Mouse (Mus musculus): ENCODE data around the gene Cyp2j9.
"Not testable (repeated sequence)": the region's sequence is repeated elsewhere in the genome, so short reads cannot be mapped to it uniquely, and the experiment has no call there.

Gene Cyp2j9

GRCm38 (mm10) chr4:96590911-96591790 is at the start of gene Cyp2j9:
TSS of gene Cyp2j9 (minus strand) at chr4:96591578.
- DNase-seq (ENCODE audit: low read depth) = no peak

- no peak for DNase-seq (ENCODE audit: low read depth)
Measured at GRCm38 (mm10) chr4:96635455-96635854, 44.1 kb upstream of the Cyp2j9 start.

DNA sequence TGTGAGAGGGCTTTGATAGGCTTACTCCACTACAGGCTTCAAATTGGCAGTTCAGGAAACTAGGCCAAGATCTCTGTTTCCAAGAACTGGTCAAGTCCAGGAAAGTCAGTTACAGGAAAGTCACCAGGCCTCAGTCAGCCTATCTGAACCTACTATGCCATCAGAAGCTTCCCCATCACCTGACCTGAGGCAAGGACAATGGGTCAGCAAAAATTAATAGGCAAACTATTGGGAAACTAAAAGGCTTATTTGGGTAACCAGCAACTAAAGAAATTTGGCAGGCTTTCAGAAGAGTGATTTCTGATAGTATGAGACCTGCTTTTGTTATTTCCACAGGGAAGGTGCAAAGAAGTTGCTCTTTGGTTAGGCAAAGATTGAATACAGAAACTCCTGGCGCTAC is 31.1 kb upstream of the Cyp2j9 start:
- DNase-seq (ENCODE audit: low read depth) = no peak

DNA sequence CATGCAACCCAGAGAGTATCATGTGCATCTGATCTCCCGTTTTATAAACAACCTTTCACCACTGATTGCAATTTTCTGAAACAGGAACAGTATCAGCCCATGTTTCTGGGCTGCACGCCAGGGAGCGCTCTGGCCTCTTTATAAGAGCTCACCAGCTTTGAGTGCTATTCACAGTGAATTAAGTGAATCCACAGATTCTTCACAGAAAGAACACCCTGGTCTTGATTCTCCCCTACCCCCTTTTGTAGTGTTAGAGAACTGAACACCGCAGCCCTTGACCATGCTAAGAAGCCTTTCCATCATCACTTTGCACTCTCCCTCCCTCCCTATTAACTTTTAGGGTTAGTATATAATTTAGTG is 393 bp upstream of the Cyp2j9 start:
- no peak for DNase-seq (ENCODE audit: low read depth)

DNA sequence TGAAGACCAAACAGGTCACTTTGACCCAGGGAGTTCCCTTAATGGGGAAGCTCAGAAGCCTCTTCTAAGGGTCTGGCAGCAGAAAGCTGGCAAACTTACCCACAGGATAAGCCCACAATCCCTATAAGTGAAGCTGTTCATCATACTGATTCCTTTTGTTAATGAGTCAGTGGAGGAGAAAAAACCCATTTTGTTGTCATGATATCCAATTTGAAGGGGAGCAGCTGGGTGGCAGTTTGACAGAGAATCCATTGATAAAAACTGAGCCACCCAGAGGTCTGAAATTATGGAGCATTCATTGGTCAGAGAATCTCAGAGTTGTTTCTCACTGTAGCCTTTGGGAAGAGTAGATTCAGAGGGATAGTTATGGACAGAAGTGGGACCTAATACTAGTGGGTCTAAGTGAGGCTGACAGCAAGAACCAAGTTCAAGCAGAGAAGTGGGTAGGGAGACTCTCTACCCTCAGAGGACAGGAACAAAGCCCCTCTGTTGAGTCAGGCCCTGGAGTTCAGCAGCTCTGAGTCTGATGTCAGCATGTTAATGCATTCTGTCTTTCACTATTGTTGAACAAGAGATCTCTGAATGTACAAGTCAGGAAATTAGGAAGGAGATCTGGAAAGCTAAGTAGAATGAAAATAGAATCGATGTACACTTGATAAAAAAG is 9.8 kb downstream of the Cyp2j9 start:
- no peak for DNase-seq (ENCODE audit: low read depth)

GRCm38 (mm10) chr4:96580351-96580750 is 11.0 kb downstream of the Cyp2j9 start:
- not testable (repeated sequence) for DNase-seq (ENCODE audit: low read depth)

DNA sequence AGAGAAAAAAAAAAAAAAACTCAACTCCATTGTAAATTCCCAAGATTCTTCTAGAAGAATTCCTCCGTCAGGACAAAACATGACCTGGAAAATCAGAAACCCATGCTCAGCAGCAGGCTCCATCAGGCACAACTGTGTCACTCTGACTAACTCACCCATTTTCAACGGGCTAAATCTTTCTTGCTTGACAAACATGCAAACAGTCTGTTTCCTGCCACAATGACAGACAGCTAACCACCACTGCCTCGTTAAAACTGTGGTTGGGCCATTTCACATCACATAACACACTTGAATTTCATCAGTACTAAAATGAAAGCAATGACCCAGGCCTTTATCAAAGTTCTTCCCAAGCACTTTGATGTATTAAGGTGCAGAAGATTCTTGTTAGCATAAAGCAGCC is 21.9 kb downstream of the Cyp2j9 start:
- no peak for DNase-seq (ENCODE audit: low read depth)

DNA sequence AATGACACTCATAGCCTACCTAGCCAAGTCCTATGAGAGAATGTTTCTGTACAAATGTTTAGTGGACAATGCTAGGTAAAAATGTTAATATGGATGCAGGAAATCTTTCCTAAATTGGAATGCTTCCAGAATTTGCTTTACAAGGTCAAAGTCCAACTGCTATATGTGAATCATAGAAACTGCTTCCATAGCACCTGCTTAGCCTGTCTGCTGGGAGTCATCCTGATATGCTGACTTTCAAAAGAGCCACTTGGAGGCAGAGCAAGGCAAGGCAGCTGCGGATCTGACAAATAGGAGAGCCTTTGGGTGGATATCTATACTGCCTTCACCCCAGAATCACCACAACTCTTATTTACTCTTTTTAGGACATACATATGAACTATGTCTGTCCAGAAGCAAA is 23.4 kb downstream of the Cyp2j9 start:
- DNase-seq (ENCODE audit: low read depth) = no peak

- no peak for DNase-seq (ENCODE audit: low read depth)
Measured at GRCm38 (mm10) chr4:96565808-96566207, 25.6 kb downstream of the Cyp2j9 start.

- DNase-seq (ENCODE audit: low read depth) = no peak
Measured at GRCm38 (mm10) chr4:96560464-96560863, 30.9 kb downstream of the Cyp2j9 start.

GRCm38 (mm10) chr4:96559781-96560180 is 31.6 kb downstream of the Cyp2j9 start:
- no peak for DNase-seq (ENCODE audit: low read depth)

DNA sequence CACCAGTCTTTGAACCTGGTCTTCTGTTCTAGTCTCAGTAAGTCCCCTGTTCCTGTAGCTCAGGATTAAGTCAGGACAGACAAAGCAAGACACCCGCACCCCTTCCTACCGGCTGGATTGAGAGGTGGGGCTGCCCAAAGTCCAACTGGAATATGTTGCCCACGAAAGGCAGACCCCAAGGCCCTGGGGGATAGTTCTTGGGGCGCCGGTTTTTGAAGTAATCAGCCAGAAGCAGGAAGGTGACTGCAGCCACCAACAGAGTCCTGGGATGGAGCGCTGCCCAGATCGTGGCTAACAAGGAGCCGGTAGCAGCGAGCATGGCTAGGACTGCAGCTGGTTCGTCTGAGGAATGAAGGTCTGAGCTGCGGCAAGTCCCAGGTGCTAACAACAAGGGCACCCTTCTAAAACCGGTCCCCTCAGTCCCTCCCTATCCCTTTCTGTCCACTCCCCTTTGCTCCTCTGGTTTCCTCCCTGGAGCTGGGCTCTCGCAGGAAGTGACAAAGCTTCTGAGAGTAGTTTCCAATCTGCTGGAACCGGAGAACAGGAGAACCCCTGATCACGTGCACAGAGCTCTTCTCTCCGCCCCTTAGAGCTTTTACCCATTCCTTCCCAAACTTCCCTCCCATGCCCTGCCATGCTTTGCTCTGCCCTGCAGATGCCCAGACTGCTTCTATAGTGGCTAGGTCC is 38.1 kb downstream of the Cyp2j9 start, which contains the start of gene Cyp2j6:
Gene Cyp2j6 (minus strand): TSS at position 529 of the 687 bp plus-strand sequence.
- no peak for DNase-seq (ENCODE audit: low read depth)

GRCm38 (mm10) chr4:96551619-96552018 is 39.8 kb downstream of the Cyp2j9 start:
- no peak for DNase-seq (ENCODE audit: low read depth)

DNA sequence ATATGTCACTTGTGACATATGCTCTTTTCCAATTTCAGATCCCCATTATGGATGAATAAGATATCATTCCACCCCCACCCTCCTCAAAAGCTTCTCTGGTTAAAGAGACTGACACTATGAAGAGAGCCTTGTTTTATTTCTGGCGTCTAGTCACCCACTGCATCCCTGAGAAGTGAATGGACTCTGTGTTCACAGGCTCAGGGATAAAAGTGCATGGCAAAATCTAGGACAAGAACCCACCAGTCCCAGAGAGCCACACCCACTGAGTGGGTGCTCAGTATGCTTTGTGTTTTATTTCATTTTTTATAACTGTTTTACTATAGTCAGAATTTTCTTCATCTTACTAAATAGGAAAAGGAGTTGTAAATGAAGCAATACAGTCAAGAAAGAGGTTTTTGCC is 45.4 kb downstream of the Cyp2j9 start:
- no peak for DNase-seq (ENCODE audit: low read depth)

- no peak for DNase-seq (ENCODE audit: low read depth)
Measured at GRCm38 (mm10) chr4:96525772-96526171, 65.6 kb downstream of the Cyp2j9 start.

GRCm38 (mm10) chr4:96522256-96522655 is 69.1 kb downstream of the Cyp2j9 start:
- no peak for DNase-seq (ENCODE audit: low read depth)
